Mouse (Mus musculus) stomach, embryonic 16.5 days (tissue): Measurements from ENCODE around the gene Fam129a. TPM values are rescaled to one million over a fixed set of nuclear protein-coding genes. Genes with fewer than 3 reads are reported as not detected.
A peak's percentile ranks its signal among the peaks of the same experiment; 100 is the strongest.
"Not testable (repeated sequence)": the region's sequence is repeated elsewhere in the genome, so short reads cannot be mapped to it uniquely, and the experiment has no call there.

ENCODE experiments used
- ATAC-seq: fragments of 200-750 bp; cut with Nextera tagmentation; 2 replicates; pipeline ENCODE4 v1.8.0; 2017; ENCODE audit warnings: moderate number of reproducible peaks, moderate TSS enrichment; ENCODE audit not compliant: insufficient read depth, low FRiP score
- H3K27ac ChIP-seq: fragments of 300-500 bp; sonication (generic); 2 replicates; pipeline ENCODE4 v1.5.1; 2014; ENCODE audit warnings: low read length
- H3K27me3 ChIP-seq: fragments of 300-500 bp; sonication (generic); 2 replicates; pipeline ENCODE4 v1.6.1; 2014; ENCODE audit warnings: low read length, control low read depth, mixed read lengths; ENCODE audit not compliant: control insufficient read depth, insufficient read depth
- H3K36me3 ChIP-seq: fragments of 300-500 bp; sonication (generic); 2 replicates; pipeline ENCODE4 v1.6.1; 2014; ENCODE audit warnings: low read length; ENCODE audit not compliant: control insufficient read depth, insufficient read depth
- H3K4me1 ChIP-seq: fragments of 300-500 bp; sonication (generic); 2 replicates; pipeline ENCODE4 v1.6.1; 2014; ENCODE audit warnings: low read length, control low read depth, mixed read lengths; ENCODE audit not compliant: control insufficient read depth, insufficient read depth
- H3K4me2 ChIP-seq: fragments of 300-500 bp; sonication (generic); 2 replicates; pipeline ENCODE4 v1.6.1; 2014; ENCODE audit warnings: low read depth, low read length, mixed read lengths
- H3K4me3 ChIP-seq: fragments of 300-500 bp; sonication (generic); replicated peaks from 2 replicates; pipeline ENCODE4 v1.5.1; 2014; ENCODE audit warnings: mild to moderate bottlenecking, low read length
- H3K9ac ChIP-seq: fragments of 300-500 bp; sonication (generic); 2 replicates; pipeline ENCODE4 v1.6.1; 2014; ENCODE audit warnings: low read length
- H3K9me3 ChIP-seq: fragments of 300-500 bp; sonication (generic); replicated peaks from 2 replicates; pipeline ENCODE4 v1.6.1; 2016; ENCODE audit warnings: low read length, control low read depth; ENCODE audit not compliant: control insufficient read depth
- WGBS: fragments of 180-500 bp; shearing (Covaris S2); extraction: QIAGEN DNeasy Blood & Tissue Kit; methylation state at CpG from one replicate; pipeline ENCODE4 v1.1.7; 2014; 5-methylcytosine and 5-hydroxymethylcytosine counted together
- polyA plus RNA-seq: library from polyadenylated mRNA; unstranded; fragments of >200 nt; fragmentation: Nextera tagmentation; extraction: Ambion mirVana; gene quantifications from 2 replicates; pipeline ENCODE4 v1.2.1, GENCODE M21; 2015

Gene Fam129a
- polyA plus RNA-seq, 1 experiment from 2014 or later: 22.7 TPM

DNA sequence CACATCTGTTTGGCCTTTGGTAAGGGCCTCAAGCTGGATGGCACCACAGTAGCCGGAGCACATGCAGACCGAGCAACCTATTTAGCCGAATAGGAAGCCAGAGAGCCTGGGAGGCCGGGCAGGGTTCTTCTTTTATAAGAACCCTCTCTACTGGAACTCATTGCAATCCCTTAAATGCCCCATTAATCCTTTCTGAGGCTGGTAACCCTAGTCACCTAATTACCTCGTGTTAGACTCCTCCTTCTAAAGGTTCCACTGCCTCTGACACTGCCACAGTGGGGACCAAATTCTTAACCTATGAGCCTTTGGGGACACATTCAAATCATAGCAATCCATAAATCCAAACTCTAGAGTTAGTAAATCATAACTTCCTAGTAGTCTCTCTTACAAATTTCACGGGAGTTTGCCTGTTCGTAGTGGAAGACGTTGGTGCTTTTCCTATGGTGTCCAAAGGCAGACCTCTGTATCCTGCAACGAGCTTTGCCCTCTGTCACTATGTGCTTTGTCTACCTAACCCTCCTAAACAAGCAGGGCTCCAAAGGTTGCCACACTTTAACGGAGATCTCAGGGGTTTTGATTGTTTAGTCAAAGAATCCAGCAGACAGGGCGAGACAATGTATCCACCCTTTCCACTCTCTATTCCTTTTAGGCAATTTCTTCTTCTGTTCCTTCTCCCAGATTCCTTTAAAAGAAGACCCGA, 24.8 kb downstream of the Fam129a start:
- no peaks in the 10 kb centered on the region for H3K36me3 ChIP-seq
- H3K4me3 ChIP-seq: no peak overlapping the region
- no peaks in the 10 kb centered on the region for H3K9me3 ChIP-seq
- peaks cover 15% of the 10 kb centered on the region; the same call in 1 of the 2 replicates for H3K4me1 ChIP-seq
- H3K27ac ChIP-seq: no peak overlapping the region
- no peak overlapping the region for H3K9ac ChIP-seq
- no peak for ATAC-seq
- H3K4me2 ChIP-seq: no peak overlapping the region
- WGBS: 64% methylated on average over 12 of the region's 12 CpGs
- no peaks in the 10 kb centered on the region for H3K27me3 ChIP-seq

DNA sequence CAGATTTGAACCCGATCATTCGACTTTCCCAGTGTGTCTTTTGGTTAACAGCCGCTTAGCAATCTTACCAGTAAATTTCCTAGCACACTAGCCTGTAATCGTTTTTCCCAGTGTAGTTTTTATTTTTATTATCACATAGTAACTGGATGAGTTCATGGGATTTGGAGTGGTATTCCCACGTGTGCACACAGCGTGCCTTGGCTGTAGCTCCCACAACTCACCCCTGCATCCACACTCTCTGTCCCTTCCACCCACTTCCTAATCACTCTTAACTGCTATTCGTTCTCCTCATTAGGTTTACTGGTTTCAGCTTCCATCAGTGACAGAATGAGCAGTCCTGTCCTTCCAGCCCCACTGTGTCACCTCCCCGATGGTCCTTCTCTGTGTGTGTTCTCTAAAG, 25.6 kb downstream of the Fam129a start:
- Histone ChIP-seq H3K9me3 (no peaks in the 10 kb centered on the region), H3K9ac (no peak overlapping the region), H3K36me3 (no peaks in the 10 kb centered on the region), H3K4me2 (no peak overlapping the region), H3K27ac (0 out of 2 replicates have a peak overlapping the region, but pooled peaks have one; percentile 8), H3K4me3 (no peak overlapping the region), H3K4me1 (peaks cover 16% of the 10 kb centered on the region; the same call in 1 of the 2 replicates), H3K27me3 (no peaks in the 10 kb centered on the region)
- no peak for ATAC-seq
- WGBS: 47% methylated on average over 8 of the region's 8 CpGs

DNA sequence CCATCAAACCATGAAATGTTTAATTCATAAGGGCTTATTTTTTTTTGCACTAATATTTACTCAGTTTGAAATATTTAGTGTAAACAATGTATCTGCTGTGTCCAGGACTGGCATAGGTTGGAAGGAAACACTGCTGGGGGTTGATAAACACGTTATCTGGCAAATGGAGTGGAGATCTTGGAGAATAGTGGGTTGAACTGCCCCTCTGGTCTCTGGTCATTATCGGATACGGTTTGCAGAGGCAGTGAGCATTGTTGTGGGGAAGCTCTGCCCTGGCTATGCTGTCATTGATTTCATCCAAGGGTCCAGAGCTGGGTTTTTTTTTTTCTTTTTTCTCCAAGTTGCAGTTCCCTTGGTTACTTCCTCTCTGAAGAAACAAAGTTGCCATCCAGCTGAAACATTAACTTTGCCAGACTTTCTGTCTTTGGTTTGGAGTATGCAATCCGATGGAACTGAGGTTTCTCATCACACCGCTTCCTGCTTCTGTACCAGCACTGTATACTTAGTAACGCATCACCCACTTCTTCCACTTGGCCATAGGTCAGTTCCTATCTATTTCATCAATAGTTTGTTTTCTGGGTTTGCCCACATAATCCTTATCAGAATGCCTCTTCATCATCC, 26.8 kb downstream of the Fam129a start:
- no peak overlapping the region for H3K9ac ChIP-seq
- no peak overlapping the region for H3K27ac ChIP-seq
- WGBS: 64% methylated on average over 6 of the region's 6 CpGs
- no peak overlapping the region for H3K4me2 ChIP-seq
- H3K9me3 ChIP-seq: no peaks in the 10 kb centered on the region
- H3K4me3 ChIP-seq: no peak overlapping the region
- H3K36me3 ChIP-seq: no peaks in the 10 kb centered on the region
- peaks cover 13% of the 10 kb centered on the region; the same call in 1 of the 2 replicates for H3K4me1 ChIP-seq
- no peak for ATAC-seq
- H3K27me3 ChIP-seq: no peaks in the 10 kb centered on the region

DNA sequence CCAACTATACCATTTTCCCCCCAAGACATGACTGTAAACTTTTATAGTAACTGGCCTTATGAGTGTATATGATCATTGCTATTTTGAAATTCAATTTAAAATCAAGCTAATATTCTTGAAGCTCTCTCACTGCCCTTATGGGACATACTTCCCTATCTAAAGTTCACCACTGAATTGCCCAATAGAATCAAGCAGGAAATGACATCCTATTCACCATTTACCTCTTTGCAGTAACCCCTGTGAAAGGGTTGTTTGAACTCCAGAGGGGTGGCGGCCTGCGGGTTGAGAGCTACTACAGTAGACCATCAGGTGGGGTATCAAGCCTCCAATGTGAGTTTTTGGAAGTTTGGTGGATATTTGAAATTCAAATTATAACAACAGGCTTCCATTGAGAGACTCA, 27.9 kb downstream of the Fam129a start:
- Histone ChIP-seq H3K27me3 (no peaks in the 10 kb centered on the region), H3K4me1 (peaks cover 13% of the 10 kb centered on the region), H3K9ac (no peak overlapping the region), H3K9me3 (no peaks in the 10 kb centered on the region), H3K36me3 (no peaks in the 10 kb centered on the region), H3K4me3 (no peak overlapping the region), H3K27ac (no peak overlapping the region), H3K4me2 (no peak overlapping the region)
- ATAC-seq: no peak
- WGBS: 95% methylated on average over 2 of the region's 2 CpGs

DNA sequence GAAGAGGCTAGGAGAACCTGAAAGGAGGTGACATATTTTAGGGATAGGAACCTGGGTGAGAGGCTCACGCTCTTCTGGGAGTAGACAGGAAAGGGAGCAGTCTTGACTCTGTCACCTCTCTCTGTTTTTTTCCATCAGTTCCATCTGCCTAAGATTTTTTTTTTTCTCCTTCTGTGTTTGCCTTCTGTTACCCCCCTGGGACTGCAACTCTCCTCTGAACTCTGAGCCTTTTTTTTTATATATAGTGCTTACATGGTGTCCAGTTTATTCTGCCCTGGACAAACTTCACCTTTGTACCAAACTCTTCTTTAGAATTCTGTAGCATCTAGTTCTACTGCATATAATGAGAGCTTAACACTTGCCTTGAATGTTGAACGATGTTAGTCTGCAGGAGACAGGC, 33.3 kb downstream of the Fam129a start:
- no peak overlapping the region for H3K4me3 ChIP-seq
- no peak overlapping the region for H3K9ac ChIP-seq
- peaks cover 7% of the 10 kb centered on the region; the same call in 1 of the 2 replicates for H3K4me1 ChIP-seq
- no peaks in the 10 kb centered on the region for H3K9me3 ChIP-seq
- H3K4me2 ChIP-seq: no peak overlapping the region
- ATAC-seq: no peak
- H3K36me3 ChIP-seq: no peaks in the 10 kb centered on the region
- no peak overlapping the region for H3K27ac ChIP-seq
- WGBS: 70% methylated on average over 2 of the region's 2 CpGs
- no peaks in the 10 kb centered on the region for H3K27me3 ChIP-seq

DNA sequence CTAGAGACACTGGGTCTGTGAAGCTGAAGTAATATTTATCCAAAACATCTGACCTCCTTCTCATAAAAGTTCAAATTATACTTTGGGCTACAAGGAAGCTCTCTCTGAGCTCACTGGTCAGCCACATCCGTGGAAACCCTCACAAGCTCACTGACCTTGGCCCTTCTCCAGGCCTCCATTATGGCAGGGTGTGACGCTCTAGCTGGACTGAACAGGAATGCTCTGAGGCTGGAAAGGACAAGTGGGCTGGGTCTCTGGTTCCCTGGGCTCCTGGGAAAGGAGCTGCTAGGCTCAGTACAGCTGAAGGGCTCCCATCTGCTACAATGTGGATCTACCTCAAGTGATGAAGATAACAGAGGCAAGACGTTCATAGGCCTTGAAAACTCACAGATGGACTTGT, 37.0 kb downstream of the Fam129a start:
- not testable (repeated sequence) for H3K9me3 ChIP-seq, H3K9ac ChIP-seq, H3K36me3 ChIP-seq, H3K4me2 ChIP-seq, H3K4me3 ChIP-seq, H3K27me3 ChIP-seq, ATAC-seq, H3K4me1 ChIP-seq, H3K27ac ChIP-seq
- 47% methylated on average over 3 of the region's 3 CpGs for WGBS

DNA sequence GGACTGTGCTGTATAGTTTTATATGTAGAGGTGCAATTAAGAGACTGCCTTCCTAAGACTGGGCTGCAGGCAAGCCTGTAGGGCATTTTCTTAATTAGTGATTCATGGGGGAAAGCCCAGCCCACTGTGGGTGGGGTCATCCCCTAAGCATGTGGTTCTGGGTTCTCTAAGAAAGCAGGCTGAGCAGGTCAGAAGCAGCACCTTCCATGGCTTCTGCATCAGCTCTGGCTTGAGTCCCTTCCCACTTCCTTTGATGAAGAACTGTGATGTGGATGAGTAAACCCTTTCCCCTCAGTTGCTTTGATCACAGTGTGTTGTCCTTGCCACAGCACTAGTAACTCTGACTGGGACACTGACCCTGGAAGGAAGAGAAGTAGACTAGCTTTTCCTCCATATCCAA, 39.6 kb downstream of the Fam129a start:
- H3K27ac ChIP-seq: no peak overlapping the region
- H3K4me3 ChIP-seq: no peak overlapping the region
- H3K4me1 ChIP-seq: no peaks in the 10 kb centered on the region
- no peak overlapping the region for H3K9ac ChIP-seq
- H3K4me2 ChIP-seq: no peak overlapping the region
- no peaks in the 10 kb centered on the region for H3K9me3 ChIP-seq
- no peak for ATAC-seq
- no peaks in the 10 kb centered on the region for H3K36me3 ChIP-seq
- no peaks in the 10 kb centered on the region for H3K27me3 ChIP-seq

DNA sequence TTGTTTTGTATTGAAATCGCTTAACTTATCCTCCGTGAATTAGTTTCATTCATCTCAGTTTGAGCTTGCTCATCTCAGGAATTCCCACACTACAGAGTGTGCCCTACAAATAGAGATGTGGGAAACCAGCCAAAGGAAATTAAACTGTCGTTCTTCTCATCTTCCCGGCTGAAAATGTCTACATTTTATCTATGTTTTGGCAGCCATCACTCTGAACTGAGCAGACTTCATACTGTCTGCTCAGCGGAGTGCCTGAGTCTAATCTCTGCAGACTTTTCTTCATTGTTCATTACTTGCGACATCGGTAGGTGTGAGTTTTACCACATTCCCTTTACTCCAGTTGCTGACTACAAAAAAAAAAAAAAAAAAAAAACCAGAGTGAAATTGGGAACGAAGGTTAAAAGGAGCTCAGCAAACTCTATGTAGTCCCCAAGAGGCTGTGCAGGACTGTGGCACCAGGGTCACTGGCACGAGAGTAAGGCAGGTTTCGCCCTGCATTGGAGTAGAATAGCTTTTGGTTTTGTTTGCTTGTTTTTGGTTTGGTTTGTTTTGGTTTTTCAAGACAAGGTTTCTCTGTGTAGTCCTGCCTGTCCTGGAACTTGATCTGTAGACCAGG, 43.4 kb downstream of the Fam129a start:
- Histone ChIP-seq H3K9me3 (no peaks in the 10 kb centered on the region), H3K27ac (no peak overlapping the region), H3K27me3 (no peaks in the 10 kb centered on the region), H3K9ac (no peak overlapping the region), H3K36me3 (no peaks in the 10 kb centered on the region), H3K4me3 (no peak overlapping the region), H3K4me2 (no peak overlapping the region), H3K4me1 (peaks cover 9% of the 10 kb centered on the region; the same call in 1 of the 2 replicates)
- ATAC-seq: no peak
- 67% methylated on average over 10 of the region's 10 CpGs for WGBS

DNA sequence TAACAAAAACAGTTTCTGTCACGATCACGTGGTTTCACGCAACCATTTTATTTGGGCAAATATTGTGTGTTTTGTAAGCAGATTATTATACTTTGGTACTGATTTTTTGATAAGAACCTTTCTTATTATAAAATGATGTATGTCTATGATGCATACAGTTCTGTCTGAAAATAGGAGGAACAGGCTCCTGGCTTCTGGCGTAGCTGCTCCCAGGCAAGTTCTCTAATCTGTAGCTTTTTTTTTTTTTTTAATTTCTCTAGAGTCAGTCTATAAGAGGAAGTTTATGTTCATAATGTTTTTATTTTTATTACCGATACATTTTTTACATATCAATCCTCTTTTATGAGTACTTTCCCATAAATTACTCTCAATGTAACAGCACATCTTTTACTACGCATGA, 44.6 kb downstream of the Fam129a start:
- Histone ChIP-seq H3K27ac (no peak overlapping the region), H3K9ac (no peak overlapping the region), H3K4me3 (no peak overlapping the region), H3K36me3 (no peaks in the 10 kb centered on the region), H3K4me2 (no peak overlapping the region), H3K9me3 (no peaks in the 10 kb centered on the region), H3K4me1 (peaks cover 10% of the 10 kb centered on the region), H3K27me3 (no peaks in the 10 kb centered on the region)
- WGBS: 92% methylated on average over 6 of the region's 6 CpGs
- ATAC-seq: no peak
